Mouse (Mus musculus) liver, embryonic 14.5 days (tissue): ENCODE results near the gene Adam19.

Experiments used
- CTCF ChIP-seq: IDR thresholded peaks from 2 replicates; pipeline ENCODE4 v1.5.1; 2016; ENCODE audit warnings: antibody characterized with exemption, low read depth, control low read depth
- EP300 ChIP-seq: IDR thresholded peaks from 2 replicates; pipeline ENCODE4 v1.6.1; 2016; ENCODE audit warnings: antibody characterized with exemption, low read depth

DNA sequence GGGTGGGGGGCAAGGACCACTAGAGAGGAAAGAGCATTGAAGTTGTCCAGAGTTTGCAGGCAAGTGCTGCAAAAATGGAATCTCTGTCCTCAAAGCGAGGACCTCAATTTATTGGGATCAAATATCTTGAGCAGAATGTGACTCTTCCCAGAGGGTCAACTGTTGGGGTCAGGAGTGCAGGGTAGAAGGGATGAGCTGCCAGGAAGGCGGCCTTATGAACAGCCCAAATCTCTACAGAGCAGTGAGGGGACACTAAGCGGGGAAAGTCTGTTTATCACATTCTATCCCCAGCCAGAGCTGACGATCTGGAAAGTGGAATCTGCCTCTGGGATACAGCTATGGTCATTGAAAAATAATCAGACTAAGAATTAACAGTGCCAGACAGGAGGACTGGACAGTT, 138.4 kb downstream of the Adam19 start:
- no peak for TF ChIP-seq CTCF
- no peak for TF ChIP-seq EP300
